Mouse (Mus musculus) olfactory bulb, adult 2 months (tissue): Measurements from ENCODE around the gene Ano8.

Experiments
- CTCF ChIP-seq: fragments of 200-500 bp; IDR thresholded peaks from 2 replicates; pipeline ENCODE4 v1.5.1; 2012; ENCODE audit warnings: low read depth, mild to moderate bottlenecking, low read length, moderate library complexity; ENCODE audit not compliant: insufficient read depth
- POLR2A ChIP-seq: fragments of 200-500 bp; IDR thresholded peaks from 2 replicates; pipeline ENCODE4 v1.6.1; 2012; ENCODE audit warnings: mild to moderate bottlenecking, low read depth, low read length, moderate library complexity; ENCODE audit not compliant: insufficient read depth

DNA sequence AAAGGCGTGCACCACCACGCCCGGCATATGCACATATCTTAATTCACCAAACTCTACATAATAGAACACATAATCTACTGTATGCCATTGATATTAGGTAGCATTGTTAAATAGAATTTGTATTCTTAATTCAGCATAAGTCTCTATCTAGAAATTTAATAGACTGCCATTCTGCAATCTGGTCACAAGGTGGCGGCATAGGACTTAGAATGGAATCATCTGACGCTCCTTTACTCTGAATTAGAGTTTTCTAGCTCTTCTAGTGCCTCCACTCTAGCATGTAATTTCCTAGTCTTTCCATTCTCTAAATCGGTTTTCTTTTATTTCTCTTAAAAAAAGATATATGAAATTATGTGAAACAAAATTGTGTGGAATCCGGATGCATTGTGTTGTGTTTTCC lies 44.4 kb downstream of the Ano8 start:
- TF ChIP-seq CTCF, result no peak
- no peak for TF ChIP-seq POLR2A
